ENCODE assay signal across 26 mouse cellular contexts in genomic region chr1:158816479-158816878, GRCm38 (mm10).
DNase-seq lines count a peak whose midpoint lies in the region; ATAC-seq and TF ChIP-seq lines count a peak whose summit lies in the region.
"Had no signal": no experiment of that assay in that cellular context is flagged by ENCODE, and none has a peak within 500 bp of the region (broad histone marks: within the 10 kb centered on the region; RNA-seq: fewer than 3 reads in every experiment).

No protein-coding gene starts in this region.

- 54% methylated on average over 3 of the region's 3 CpGs for WGBS in embryonic facial prominence, embryonic 13.5 days
- 89% methylated on average over 3 of the region's 3 CpGs for WGBS in embryonic facial prominence, embryonic 10.5 days
- WGBS in limb, embryonic 11.5 days: 34% methylated on average over 3 of the region's 3 CpGs
- WGBS in limb, embryonic 14.5 days: 27% methylated on average over 3 of the region's 3 CpGs
- WGBS in hindbrain, embryonic 12.5 days: 85% methylated on average over 3 of the region's 3 CpGs

- DNase-seq in embryonic facial prominence, embryonic 10.5 days (ENCODE audit: low spot score): no peak
- DNase-seq in limb, embryonic 11.5 days (ENCODE audit: low spot score): peak; percentile 28
- DNase-seq in limb, embryonic 14.5 days (ENCODE audit: low spot score): peak; percentile 8
- DNase-seq in ovary, postnatal 14 days (ENCODE audit: low spot score): no peak
- DNase-seq: adrenal gland, adult 8-10 months; adrenal gland, postnatal 25 days; cerebellum, adult 11-12 months; cerebellum, adult 8-10 months; cerebellum, postnatal 10 days; gastrocnemius, postnatal 25 days; heart, adult 18-20 months; heart, postnatal 10 days; heart, postnatal 36 days had no signal

- no peak for ATAC-seq in embryonic facial prominence, embryonic 13.5 days (ENCODE audit: insufficient number of reproducible peaks, insufficient read depth, low FRiP score, low TSS enrichment, low read depth)
- ATAC-seq in limb, embryonic 11.5 days (ENCODE audit: insufficient number of reproducible peaks, low FRiP score, low TSS enrichment, low read depth): no peak
- ATAC-seq in limb, embryonic 14.5 days (ENCODE audit: low FRiP score, low read depth): peak; percentile 50; the same call in 1 of the 2 replicates
- no peak for ATAC-seq in megakaryocyte-erythroid progenitor cell, adult 5-6 weeks (replicated peaks; ENCODE audit: low FRiP score, low TSS enrichment, poor library complexity, severe bottlenecking)
- ATAC-seq in hindbrain, embryonic 12.5 days (ENCODE audit: low FRiP score): no peak
- ATAC-seq: activated CD4-positive, CD25-positive, alpha-beta regulatory T cell, adult 4 months; forebrain, embryonic 13.5 days; forebrain, embryonic 16.5 days; hindbrain, postnatal 0 days had no signal

- TF ChIP-seq POLR2A in limb, embryonic 14.5 days (IDR thresholded peaks at IDR 0.05; ENCODE audit: borderline replicate concordance, extremely low read depth, insufficient read depth, insufficient read length): no peak

- no peaks in the 10 kb centered on the region for H3K9me3 ChIP-seq in embryonic facial prominence, embryonic 13.5 days
- H3K9me3 ChIP-seq in embryonic facial prominence, embryonic 10.5 days: no peaks in the 10 kb centered on the region
- no peaks in the 10 kb centered on the region for H3K9me3 ChIP-seq in limb, embryonic 11.5 days (ENCODE audit: control insufficient read depth, low read length)
- no peaks in the 10 kb centered on the region for H3K9me3 ChIP-seq in limb, embryonic 14.5 days (ENCODE audit: control insufficient read depth, low read length)
- H3K9me3 ChIP-seq in hindbrain, embryonic 12.5 days (replicated peaks): no peaks in the 10 kb centered on the region
- H3K9me3 ChIP-seq: embryonic facial prominence, embryonic 12.5 days; forebrain, embryonic 10.5 days; forebrain, embryonic 13.5 days; heart, embryonic 12.5 days; heart, embryonic 15.5 days; hindbrain, embryonic 10.5 days had no signal

- no peak overlapping the region for H3K9ac ChIP-seq in embryonic facial prominence, embryonic 13.5 days
- no peak overlapping the region for H3K9ac ChIP-seq in limb, embryonic 11.5 days (ENCODE audit: low read length)
- H3K9ac ChIP-seq in limb, embryonic 14.5 days (ENCODE audit: low read depth, low read length, severe bottlenecking): no peak overlapping the region
- H3K9ac ChIP-seq in hindbrain, embryonic 12.5 days: no peak overlapping the region
- H3K9ac ChIP-seq: embryonic facial prominence, embryonic 12.5 days; forebrain, embryonic 13.5 days; heart, embryonic 12.5 days; heart, embryonic 15.5 days; hindbrain, embryonic 14.5 days had no signal

- H3K4me3 ChIP-seq in embryonic facial prominence, embryonic 13.5 days: no peak overlapping the region
- no peak overlapping the region for H3K4me3 ChIP-seq in embryonic facial prominence, embryonic 10.5 days
- no peak overlapping the region for H3K4me3 ChIP-seq in limb, embryonic 11.5 days (ENCODE audit: low read depth, low read length)
- H3K4me3 ChIP-seq in limb, embryonic 14.5 days (replicated peaks; ENCODE audit: low read length): no peak overlapping the region
- no peak overlapping the region for H3K4me3 ChIP-seq in hindbrain, embryonic 12.5 days
- H3K4me3 ChIP-seq: embryonic facial prominence, embryonic 12.5 days; forebrain, embryonic 10.5 days; forebrain, embryonic 13.5 days; heart, embryonic 12.5 days; heart, embryonic 15.5 days; hindbrain, embryonic 10.5 days had no signal

- H3K27ac ChIP-seq in embryonic facial prominence, embryonic 13.5 days: peak overlapping the region; percentile 58; the same call in 1 of the 2 replicates
- no peak overlapping the region for H3K27ac ChIP-seq in embryonic facial prominence, embryonic 10.5 days (replicated peaks)
- peak overlapping the region; percentile 51 for H3K27ac ChIP-seq in limb, embryonic 11.5 days (replicated peaks; ENCODE audit: low read depth, low read length)
- no peak overlapping the region for H3K27ac ChIP-seq in limb, embryonic 14.5 days (replicated peaks; ENCODE audit: low read depth, low read length)
- no peak overlapping the region for H3K27ac ChIP-seq in hindbrain, embryonic 12.5 days
- H3K27ac ChIP-seq: embryonic facial prominence, embryonic 12.5 days; forebrain, embryonic 10.5 days; forebrain, embryonic 13.5 days; heart, embryonic 15.5 days; hindbrain, embryonic 10.5 days; hindbrain, embryonic 14.5 days; hindbrain, postnatal 0 days had no signal

- peaks cover 19% of the 10 kb centered on the region for H3K4me1 ChIP-seq in embryonic facial prominence, embryonic 13.5 days
- H3K4me1 ChIP-seq in embryonic facial prominence, embryonic 10.5 days: no peaks in the 10 kb centered on the region
- 0 out of 2 replicates have a peak, but pooled peaks cover 7% of the 10 kb centered on the region for H3K4me1 ChIP-seq in limb, embryonic 11.5 days (ENCODE audit: control insufficient read depth, insufficient read depth, low read length)
- peaks cover 6% of the 10 kb centered on the region; the same call in 1 of the 2 replicates for H3K4me1 ChIP-seq in limb, embryonic 14.5 days (ENCODE audit: control insufficient read depth, insufficient read depth, low read length)
- H3K4me1 ChIP-seq in hindbrain, embryonic 12.5 days: no peaks in the 10 kb centered on the region
- H3K4me1 ChIP-seq: forebrain, embryonic 10.5 days; forebrain, embryonic 13.5 days; heart, embryonic 12.5 days; heart, embryonic 15.5 days; hindbrain, embryonic 10.5 days had no signal

- no peaks in the 10 kb centered on the region for H3K27me3 ChIP-seq in embryonic facial prominence, embryonic 13.5 days
- no peaks in the 10 kb centered on the region for H3K27me3 ChIP-seq in embryonic facial prominence, embryonic 10.5 days (replicated peaks; ENCODE audit: low read depth, poor library complexity, severe bottlenecking)
- H3K27me3 ChIP-seq in limb, embryonic 11.5 days (ENCODE audit: control insufficient read depth, insufficient read depth, low read length): no peaks in the 10 kb centered on the region
- no peaks in the 10 kb centered on the region for H3K27me3 ChIP-seq in limb, embryonic 14.5 days (ENCODE audit: control insufficient read depth, insufficient read depth, low read length)
- no peaks in the 10 kb centered on the region for H3K27me3 ChIP-seq in hindbrain, embryonic 12.5 days
- H3K27me3 ChIP-seq: embryonic facial prominence, embryonic 12.5 days; forebrain, embryonic 13.5 days; heart, embryonic 12.5 days; heart, embryonic 15.5 days had no signal

- H3K4me2 ChIP-seq in embryonic facial prominence, embryonic 13.5 days: no peak overlapping the region
- no peak overlapping the region for H3K4me2 ChIP-seq in limb, embryonic 11.5 days (ENCODE audit: low read depth, severe bottlenecking)
- H3K4me2 ChIP-seq in limb, embryonic 14.5 days (replicated peaks; ENCODE audit: low read depth, low read length, severe bottlenecking): no peak overlapping the region
- H3K4me2 ChIP-seq in hindbrain, embryonic 12.5 days (replicated peaks): no peak overlapping the region
- H3K4me2 ChIP-seq: embryonic facial prominence, embryonic 12.5 days; forebrain, embryonic 13.5 days; heart, embryonic 12.5 days; heart, embryonic 15.5 days; hindbrain, embryonic 14.5 days had no signal

- H3K36me3 ChIP-seq in embryonic facial prominence, embryonic 13.5 days: no peaks in the 10 kb centered on the region
- H3K36me3 ChIP-seq in embryonic facial prominence, embryonic 10.5 days (replicated peaks): no peaks in the 10 kb centered on the region
- H3K36me3 ChIP-seq in limb, embryonic 11.5 days (ENCODE audit: control insufficient read depth, insufficient read depth, low read length): no peaks in the 10 kb centered on the region
- no peaks in the 10 kb centered on the region for H3K36me3 ChIP-seq in limb, embryonic 14.5 days (ENCODE audit: control insufficient read depth, insufficient read depth, low read length)
- no peaks in the 10 kb centered on the region for H3K36me3 ChIP-seq in hindbrain, embryonic 12.5 days
- H3K36me3 ChIP-seq: embryonic facial prominence, embryonic 12.5 days; forebrain, embryonic 10.5 days; heart, embryonic 12.5 days; heart, embryonic 15.5 days; hindbrain, embryonic 10.5 days had no signal

Comparison
In these comparisons a context has a peak if more than half of its experiments do, and no peak if none do; other contexts are left out.
1. H3K27ac ChIP-seq: peak in embryonic facial prominence, embryonic 13.5 days (single experiment) and limb, embryonic 11.5 days (single experiment); none in embryonic facial prominence, embryonic 10.5 days (single experiment), limb, embryonic 14.5 days (single experiment) and hindbrain, embryonic 12.5 days (single experiment).
2. DNase-seq: peak in limb, embryonic 11.5 days (single experiment) and limb, embryonic 14.5 days (single experiment); none in embryonic facial prominence, embryonic 10.5 days (single experiment) and ovary, postnatal 14 days (single experiment).